In the genomic region with DNA sequence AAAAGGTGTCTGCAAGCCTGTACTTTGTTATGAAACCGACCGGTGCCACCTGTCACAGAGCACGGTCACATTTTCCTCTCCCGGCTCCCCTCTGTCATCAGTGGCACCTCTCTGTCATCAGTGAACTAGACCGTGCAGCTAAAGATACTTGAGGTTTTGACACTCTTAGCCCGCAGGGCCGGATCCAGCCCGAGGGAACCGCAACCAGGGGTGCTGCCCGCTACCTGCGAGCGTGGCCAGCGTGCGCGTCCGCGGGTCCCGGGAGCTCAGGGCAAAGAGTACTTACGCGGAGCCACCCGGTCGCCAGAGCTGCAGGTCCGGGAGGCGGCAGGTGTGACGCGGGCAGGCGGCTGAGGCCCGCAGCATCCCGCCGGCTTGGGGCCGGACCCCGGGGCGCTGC, we compare ENCODE assay signal across 8 mouse cellular contexts. TPM values are rescaled to one million over a fixed set of nuclear protein-coding genes. Genes with fewer than 3 reads are reported as not detected.
DNase-seq lines count a peak whose midpoint lies in the region; ATAC-seq and TF ChIP-seq lines count a peak whose summit lies in the region.

No protein-coding gene starts in this region.

- no peak overlapping the region for H3K27ac ChIP-seq in heart, postnatal 0 days (ENCODE audit: low read depth)
- H3K27ac ChIP-seq in midbrain, embryonic 14.5 days (replicated peaks; ENCODE audit: low read depth, low read length) = peak overlapping the region; percentile 92
- no peak overlapping the region for H3K27ac ChIP-seq in stomach, postnatal 0 days (replicated peaks)

- no peaks in the 10 kb centered on the region for H3K4me1 ChIP-seq in heart, postnatal 0 days (ENCODE audit: control insufficient read depth, insufficient read depth)
- H3K4me1 ChIP-seq in midbrain, embryonic 14.5 days (ENCODE audit: control insufficient read depth, insufficient read depth, low read length) = peaks cover 35% of the 10 kb centered on the region
- peaks cover 6% of the 10 kb centered on the region for H3K4me1 ChIP-seq in stomach, postnatal 0 days (replicated peaks; ENCODE audit: control insufficient read depth, insufficient read depth)

- H3K4me3 ChIP-seq in heart, postnatal 0 days (ENCODE audit: low read depth, low read length) = peak overlapping the region; percentile 99
- peak overlapping the region; percentile 88 for H3K4me3 ChIP-seq in midbrain, embryonic 14.5 days (replicated peaks; ENCODE audit: low read depth, low read length)
- H3K4me3 ChIP-seq in stomach, postnatal 0 days (ENCODE audit: low read depth, low read length) = peak overlapping the region; percentile 92

- H3K9me3 ChIP-seq in heart, postnatal 0 days (replicated peaks; ENCODE audit: control insufficient read depth, low read length) = no peaks in the 10 kb centered on the region
- no peaks in the 10 kb centered on the region for H3K9me3 ChIP-seq in midbrain, embryonic 14.5 days (ENCODE audit: control insufficient read depth, low read length)
- H3K9me3 ChIP-seq in stomach, postnatal 0 days (ENCODE audit: control insufficient read depth, low read length) = no peaks in the 10 kb centered on the region

- peak overlapping the region; percentile 98 for H3K4me2 ChIP-seq in heart, postnatal 0 days (ENCODE audit: low read depth, low read length)
- peak overlapping the region; percentile 89 for H3K4me2 ChIP-seq in midbrain, embryonic 14.5 days (ENCODE audit: low read length)
- H3K4me2 ChIP-seq in stomach, postnatal 0 days (replicated peaks; ENCODE audit: low read depth) = peak overlapping the region; percentile 71

- no peak for TF ChIP-seq CTCF in heart, postnatal 0 days (IDR thresholded peaks at IDR 0.05; ENCODE audit: low read depth)
- TF ChIP-seq CTCF in stomach, postnatal 0 days (IDR thresholded peaks at IDR 0.05; ENCODE audit: low read depth) = no peak

- no peak for TF ChIP-seq EP300 in heart, postnatal 0 days (IDR thresholded peaks at IDR 0.05; ENCODE audit: low read depth)
- TF ChIP-seq EP300 in stomach, postnatal 0 days (optimal IDR thresholded peaks at IDR 0.05) = no peak

- H3K27me3 ChIP-seq in heart, postnatal 0 days (ENCODE audit: control insufficient read depth, insufficient read depth, low read length) = peaks cover 48% of the 10 kb centered on the region
- H3K27me3 ChIP-seq in midbrain, embryonic 14.5 days (ENCODE audit: control insufficient read depth, insufficient read depth, low read length) = no peaks in the 10 kb centered on the region
- H3K27me3 ChIP-seq in stomach, postnatal 0 days (ENCODE audit: control insufficient read depth, insufficient read depth, low read length) = no peaks in the 10 kb centered on the region

- H3K9ac ChIP-seq in heart, postnatal 0 days (replicated peaks; ENCODE audit: low read depth, low read length) = no peak overlapping the region
- H3K9ac ChIP-seq in midbrain, embryonic 14.5 days (replicated peaks; ENCODE audit: low read length) = peak overlapping the region; percentile 80
- peak overlapping the region; percentile 48 for H3K9ac ChIP-seq in stomach, postnatal 0 days (ENCODE audit: low read length)

- no peak for ATAC-seq in heart, postnatal 0 days (ENCODE audit: insufficient read depth, low read depth)
- no peak for ATAC-seq in midbrain, embryonic 14.5 days (ENCODE audit: low FRiP score, low TSS enrichment)
- ATAC-seq in stomach, postnatal 0 days (ENCODE audit: low FRiP score, low TSS enrichment) = 0 out of 2 replicates have a peak, but pooled peaks have one; percentile 0

- DNase-seq in adrenal gland, adult 2 months = peak; percentile 39
- DNase-seq in adrenal gland, adult 8-10 months = no peak
- DNase-seq in ES-CJ7 (ENCODE audit: low read depth, low spot score) = peak; percentile 14
- peak; percentile 19 for DNase-seq in embryo, embryonic 11 days
- DNase-seq in heart, postnatal 0 days (ENCODE audit: low spot score) = no peak
- DNase-seq in layer of hippocampus, adult 8-10 months (ENCODE audit: low spot score in 2 of 2) = peak; percentile 35 to 39
- DNase-seq in midbrain, embryonic 14.5 days = peak; percentile 51
- peak; percentile 32 for DNase-seq in stomach, postnatal 0 days (ENCODE audit: low spot score)

- 1% methylated on average over 33 of the region's 33 CpGs for WGBS in heart, postnatal 0 days
- WGBS in midbrain, embryonic 14.5 days = under 1% methylated on average over 33 of the region's 33 CpGs
- 1% methylated on average over 31 of the region's 33 CpGs for WGBS in stomach, postnatal 0 days

- H3K36me3 ChIP-seq in heart, postnatal 0 days (replicated peaks; ENCODE audit: control insufficient read depth, insufficient read depth, low read length) = peaks cover 10% of the 10 kb centered on the region; the same call in 1 of the 2 replicates
- H3K36me3 ChIP-seq in midbrain, embryonic 14.5 days (ENCODE audit: control insufficient read depth, insufficient read depth, low read length) = peaks cover 5% of the 10 kb centered on the region; the same call in 1 of the 2 replicates
- H3K36me3 ChIP-seq in stomach, postnatal 0 days (ENCODE audit: control insufficient read depth, insufficient read depth, low read length) = no peaks in the 10 kb centered on the region

RNA-seq across cellular contexts. Expression of a gene that starts 0.8 kb away (rescaled TPM):
- 10 to 100 TPM in 1 of 2 experiments, 1 to 10 TPM in 1; 6.3 to 10.9 TPM for total RNA-seq in adrenal gland, adult 2 months (2021)
- 7.3 and 7.4 TPM in 2 replicates for polyA plus RNA-seq in adrenal gland, adult 2 months (2012; rRNA removed)
- 10 to 100 TPM in 3 of 4 experiments, 1 to 10 TPM in 1; 9.3 to 14.1 (median 11.8) TPM for total RNA-seq in adrenal gland, adult 8-10 months (2022)
- total RNA-seq in heart, postnatal 0 days (2014; rRNA removed; ENCODE audit: low replicate concordance) = 1.8 and 4.7 TPM in 2 replicates
- polyA plus RNA-seq in heart, postnatal 0 days (2015; fragmentation: Nextera tagmentation; extraction: Ambion mirVana) = 0.64 and 1.1 TPM in 2 replicates
- 10 to 100 TPM; 70.4 to 76.4 (median 72.7) TPM for total RNA-seq in layer of hippocampus, adult 8-10 months (2022)
- polyA plus RNA-seq in midbrain, embryonic 14.5 days (2014; fragmentation: Nextera tagmentation; extraction: Ambion mirVana) = 38.7 and 40.2 TPM in 2 replicates
- polyA plus RNA-seq in stomach, postnatal 0 days (2015; fragmentation: Nextera tagmentation; extraction: Ambion mirVana) = 3.9 and 4.1 TPM in 2 replicates

RNA-seq across cellular contexts. Expression of a gene that starts 1.0 kb away (rescaled TPM):
- 10 to 100 TPM; 44.8 to 49.1 TPM for total RNA-seq in adrenal gland, adult 2 months (2021)
- polyA plus RNA-seq in adrenal gland, adult 2 months (2012; rRNA removed) = 23.7 and 26.2 TPM in 2 replicates
- 10 to 100 TPM; 48.3 to 63.9 (median 55.9) TPM for total RNA-seq in adrenal gland, adult 8-10 months (2022)
- total RNA-seq in heart, postnatal 0 days (2014; rRNA removed; ENCODE audit: low replicate concordance) = 15.5 and 32.9 TPM in 2 replicates
- 37.5 and 40.6 TPM in 2 replicates for polyA plus RNA-seq in heart, postnatal 0 days (2015; fragmentation: Nextera tagmentation; extraction: Ambion mirVana)
- total RNA-seq in layer of hippocampus, adult 8-10 months (2022) = 10 to 100 TPM; 60.6 to 73.4 (median 65.8) TPM
- 87.3 and 107 TPM in 2 replicates for polyA plus RNA-seq in midbrain, embryonic 14.5 days (2014; fragmentation: Nextera tagmentation; extraction: Ambion mirVana)
- 39.7 and 41.5 TPM in 2 replicates for polyA plus RNA-seq in stomach, postnatal 0 days (2015; fragmentation: Nextera tagmentation; extraction: Ambion mirVana)

Comparison
In these comparisons a context has a peak if more than half of its experiments do, and no peak if none do; other contexts are left out.
1. DNase-seq: peak in adrenal gland, adult 2 months (single experiment), ES-CJ7 (single experiment), embryo, embryonic 11 days (single experiment), layer of hippocampus, adult 8-10 months (2 of 2), midbrain, embryonic 14.5 days (single experiment) and stomach, postnatal 0 days (single experiment); none in adrenal gland, adult 8-10 months (single experiment) and heart, postnatal 0 days (single experiment).
2. RNA of a gene that starts 0.8 kb away (total RNA-seq): 70.4 to 76.4 TPM in layer of hippocampus, adult 8-10 months; 9.3 to 14.1 TPM in adrenal gland, adult 8-10 months, 6.3 to 10.9 TPM in adrenal gland, adult 2 months and 1.8 to 4.7 TPM in heart, postnatal 0 days; every median in the first group is over 4 times any median in the second.
3. Peak in every context shown above with its lines, with median percentiles within 50 percentile points of each other: H3K4me2 ChIP-seq and H3K4me3 ChIP-seq.